Mouse (Mus musculus): ENCODE results near the gene Glis1. TPM values are rescaled to one million over a fixed set of nuclear protein-coding genes. Genes with fewer than 3 reads are reported as not detected.

The Glis1 gene
- polyA plus RNA-seq, 1 experiment from 2014 or later = 0.97 TPM

- 86% methylated on average over 11 of the region's 11 CpGs for WGBS
- no peaks in the 10 kb centered on the region for H3K4me1 ChIP-seq (ENCODE audit: control insufficient read depth, insufficient read depth, low read length)
- no peak for DNase-seq (ENCODE audit: low spot score, missing footprints)
Observed at GRCm38 (mm10) chr4:107460468-107460867, 26.1 kb downstream of the Glis1 start.

GRCm38 (mm10) chr4:107467831-107468230, 33.4 kb downstream of the Glis1 start:
- DNase-seq (ENCODE audit: low spot score, missing footprints) (no peak), ATAC-seq (ENCODE audit: low FRiP score) (no peak)
- Histone ChIP-seq H3K4me3 (ENCODE audit: low read depth, low read length) (no peak overlapping the region), H3K4me1 (ENCODE audit: control insufficient read depth, insufficient read depth, low read length) (no peaks in the 10 kb centered on the region), H3K27ac (ENCODE audit: low read depth, low read length) (no peak overlapping the region), H3K27me3 (ENCODE audit: control insufficient read depth, insufficient read depth, low read length) (no peaks in the 10 kb centered on the region), H3K36me3 (ENCODE audit: control insufficient read depth, insufficient read depth, low read length) (no peaks in the 10 kb centered on the region), H3K9ac (ENCODE audit: low read length) (no peak overlapping the region), H3K4me2 (no peak overlapping the region), H3K9me3 (ENCODE audit: control insufficient read depth, low read length) (no peaks in the 10 kb centered on the region)
- WGBS = 77% methylated on average over 7 of the region's 7 CpGs

More at GRCm38 (mm10) chr4:107460468-107460867, 26.1 kb downstream of the Glis1 start:
- Histone ChIP-seq H3K36me3 (ENCODE audit: control insufficient read depth, insufficient read depth, low read length) (no peaks in the 10 kb centered on the region), H3K9me3 (ENCODE audit: control insufficient read depth, low read length) (no peaks in the 10 kb centered on the region), H3K9ac (ENCODE audit: low read length) (no peak overlapping the region), H3K27me3 (ENCODE audit: control insufficient read depth, insufficient read depth, low read length) (no peaks in the 10 kb centered on the region), H3K27ac (ENCODE audit: low read depth, low read length) (no peak overlapping the region), H3K4me2 (no peak overlapping the region), H3K4me3 (ENCODE audit: low read depth, low read length) (no peak overlapping the region)
- ATAC-seq (ENCODE audit: low FRiP score) = no peak

GRCm38 (mm10) chr4:107468264-107468663, 33.9 kb downstream of the Glis1 start:
- no peak overlapping the region for H3K27ac ChIP-seq (ENCODE audit: low read depth, low read length)
- WGBS = 58% methylated on average over 13 of the region's 13 CpGs

GRCm38 (mm10) chr4:107468768-107469167, 34.4 kb downstream of the Glis1 start:
- H3K9me3 ChIP-seq (ENCODE audit: control insufficient read depth, low read length) = no peaks in the 10 kb centered on the region
- no peak for DNase-seq (ENCODE audit: low spot score, missing footprints)
- 77% methylated on average over 11 of the region's 11 CpGs for WGBS
- no peaks in the 10 kb centered on the region for H3K27me3 ChIP-seq (ENCODE audit: control insufficient read depth, insufficient read depth, low read length)
- no peaks in the 10 kb centered on the region for H3K4me1 ChIP-seq (ENCODE audit: control insufficient read depth, insufficient read depth, low read length)
- no peak overlapping the region for H3K27ac ChIP-seq (ENCODE audit: low read depth, low read length)
- no peak overlapping the region for H3K4me3 ChIP-seq (ENCODE audit: low read depth, low read length)
- H3K36me3 ChIP-seq (ENCODE audit: control insufficient read depth, insufficient read depth, low read length) = no peaks in the 10 kb centered on the region
- H3K9ac ChIP-seq (ENCODE audit: low read length) = no peak overlapping the region
- ATAC-seq (ENCODE audit: low FRiP score) = no peak
- H3K4me2 ChIP-seq = no peak overlapping the region

More at GRCm38 (mm10) chr4:107468264-107468663, 33.9 kb downstream of the Glis1 start:
- H3K9ac ChIP-seq (ENCODE audit: low read length) = no peak overlapping the region
- no peak for DNase-seq (ENCODE audit: low spot score, missing footprints)
- ATAC-seq (ENCODE audit: low FRiP score) = no peak
- no peaks in the 10 kb centered on the region for H3K36me3 ChIP-seq (ENCODE audit: control insufficient read depth, insufficient read depth, low read length)
- no peak overlapping the region for H3K4me3 ChIP-seq (ENCODE audit: low read depth, low read length)
- no peaks in the 10 kb centered on the region for H3K27me3 ChIP-seq (ENCODE audit: control insufficient read depth, insufficient read depth, low read length)
- H3K9me3 ChIP-seq (ENCODE audit: control insufficient read depth, low read length) = no peaks in the 10 kb centered on the region
- no peaks in the 10 kb centered on the region for H3K4me1 ChIP-seq (ENCODE audit: control insufficient read depth, insufficient read depth, low read length)
- H3K4me2 ChIP-seq = no peak overlapping the region

GRCm38 (mm10) chr4:107476266-107476665, 41.9 kb downstream of the Glis1 start:
- Histone ChIP-seq H3K9me3 (ENCODE audit: control insufficient read depth, low read length) (no peaks in the 10 kb centered on the region), H3K36me3 (ENCODE audit: control insufficient read depth, insufficient read depth, low read length) (no peaks in the 10 kb centered on the region), H3K4me2 (no peak overlapping the region), H3K27ac (ENCODE audit: low read depth, low read length) (no peak overlapping the region), H3K4me1 (ENCODE audit: control insufficient read depth, insufficient read depth, low read length) (no peaks in the 10 kb centered on the region), H3K4me3 (ENCODE audit: low read depth, low read length) (no peak overlapping the region), H3K9ac (ENCODE audit: low read length) (no peak overlapping the region), H3K27me3 (ENCODE audit: control insufficient read depth, insufficient read depth, low read length) (no peaks in the 10 kb centered on the region)
- no peak for DNase-seq (ENCODE audit: low spot score, missing footprints)
- no peak for ATAC-seq (ENCODE audit: low FRiP score)
- 68% methylated on average over 11 of the region's 11 CpGs for WGBS

- no peaks in the 10 kb centered on the region for H3K9me3 ChIP-seq (ENCODE audit: control insufficient read depth, low read length)
- H3K4me3 ChIP-seq (ENCODE audit: low read depth, low read length) = no peak overlapping the region
- DNase-seq (ENCODE audit: low spot score, missing footprints) (no peak), ATAC-seq (ENCODE audit: low FRiP score) (no peak)
- no peak overlapping the region for H3K9ac ChIP-seq (ENCODE audit: low read length)
- 77% methylated on average over 5 of the region's 5 CpGs for WGBS
- no peaks in the 10 kb centered on the region for H3K4me1 ChIP-seq (ENCODE audit: control insufficient read depth, insufficient read depth, low read length)
- no peak overlapping the region for H3K27ac ChIP-seq (ENCODE audit: low read depth, low read length)
- H3K27me3 ChIP-seq (ENCODE audit: control insufficient read depth, insufficient read depth, low read length) = no peaks in the 10 kb centered on the region
- no peaks in the 10 kb centered on the region for H3K36me3 ChIP-seq (ENCODE audit: control insufficient read depth, insufficient read depth, low read length)
- H3K4me2 ChIP-seq = no peak overlapping the region
Observed at GRCm38 (mm10) chr4:107479015-107479414, 44.6 kb downstream of the Glis1 start.

GRCm38 (mm10) chr4:107482541-107482940, 48.1 kb downstream of the Glis1 start:
- Histone ChIP-seq H3K4me3 (ENCODE audit: low read depth, low read length) (no peak overlapping the region), H3K27ac (ENCODE audit: low read depth, low read length) (no peak overlapping the region), H3K4me2 (no peak overlapping the region), H3K9me3 (ENCODE audit: control insufficient read depth, low read length) (no peaks in the 10 kb centered on the region), H3K36me3 (ENCODE audit: control insufficient read depth, insufficient read depth, low read length) (no peaks in the 10 kb centered on the region), H3K27me3 (ENCODE audit: control insufficient read depth, insufficient read depth, low read length) (no peaks in the 10 kb centered on the region), H3K4me1 (ENCODE audit: control insufficient read depth, insufficient read depth, low read length) (no peaks in the 10 kb centered on the region), H3K9ac (ENCODE audit: low read length) (no peak overlapping the region)
- DNase-seq (ENCODE audit: low spot score, missing footprints) (no peak), ATAC-seq (ENCODE audit: low FRiP score) (no peak)
- 81% methylated on average over 2 of the region's 2 CpGs for WGBS

GRCm38 (mm10) chr4:107483556-107484220, 49.3 kb downstream of the Glis1 start:
- H3K27ac ChIP-seq (ENCODE audit: low read depth, low read length) = no peak overlapping the region
- no peak for ATAC-seq (ENCODE audit: low FRiP score)
- H3K9me3 ChIP-seq (ENCODE audit: control insufficient read depth, low read length) = no peaks in the 10 kb centered on the region
- no peak overlapping the region for H3K4me2 ChIP-seq
- H3K4me3 ChIP-seq (ENCODE audit: low read depth, low read length) = no peak overlapping the region
- 92% methylated on average over 20 of the region's 20 CpGs for WGBS
- no peaks in the 10 kb centered on the region for H3K27me3 ChIP-seq (ENCODE audit: control insufficient read depth, insufficient read depth, low read length)
- no peak for DNase-seq (ENCODE audit: low spot score, missing footprints)
- no peaks in the 10 kb centered on the region for H3K36me3 ChIP-seq (ENCODE audit: control insufficient read depth, insufficient read depth, low read length)
- no peak overlapping the region for H3K9ac ChIP-seq (ENCODE audit: low read length)
- no peaks in the 10 kb centered on the region for H3K4me1 ChIP-seq (ENCODE audit: control insufficient read depth, insufficient read depth, low read length)

- Histone ChIP-seq H3K4me2 (no peak overlapping the region), H3K27ac (ENCODE audit: low read depth, low read length) (no peak overlapping the region), H3K9ac (ENCODE audit: low read length) (no peak overlapping the region), H3K4me3 (ENCODE audit: low read depth, low read length) (no peak overlapping the region), H3K36me3 (ENCODE audit: control insufficient read depth, insufficient read depth, low read length) (no peaks in the 10 kb centered on the region), H3K9me3 (ENCODE audit: control insufficient read depth, low read length) (no peaks in the 10 kb centered on the region), H3K27me3 (ENCODE audit: control insufficient read depth, insufficient read depth, low read length) (no peaks in the 10 kb centered on the region), H3K4me1 (ENCODE audit: control insufficient read depth, insufficient read depth, low read length) (no peaks in the 10 kb centered on the region)
- ATAC-seq (ENCODE audit: low FRiP score) (no peak), DNase-seq (ENCODE audit: low spot score, missing footprints) (no peak)
- 91% methylated on average over 4 of the region's 4 CpGs for WGBS
Observed at GRCm38 (mm10) chr4:107484221-107484575, 49.8 kb downstream of the Glis1 start.

Measured in midbrain, embryonic 11.5 days (tissue).